Mouse (Mus musculus) hindbrain, embryonic 16.5 days (tissue): ENCODE results near the gene Gpr89. TPM values are rescaled to one million over a fixed set of nuclear protein-coding genes. Genes with fewer than 3 reads are reported as not detected.

ENCODE experiments used
- ATAC-seq: fragments of 200-750 bp; cut with Nextera tagmentation; 2 replicates; pipeline ENCODE4 v1.8.0; 2017; ENCODE audit warnings: moderate TSS enrichment, moderate library complexity
- H3K27ac ChIP-seq: fragments of 300-500 bp; sonication (generic); 2 replicates; pipeline ENCODE4 v1.5.1; 2014; ENCODE audit warnings: low read depth, mild to moderate bottlenecking, control low read depth, low read length, moderate library complexity
- H3K27me3 ChIP-seq: fragments of 300-500 bp; sonication (generic); replicated peaks from 2 replicates; pipeline ENCODE4 v1.6.1; 2014; ENCODE audit warnings: low read length; ENCODE audit not compliant: control insufficient read depth, insufficient read depth
- H3K36me3 ChIP-seq: fragments of 300-500 bp; sonication (generic); 2 replicates; pipeline ENCODE4 v1.6.1; 2014; ENCODE audit warnings: mild to moderate bottlenecking, low read length, moderate library complexity, mixed read lengths; ENCODE audit not compliant: control insufficient read depth, insufficient read depth
- H3K4me1 ChIP-seq: fragments of 300-500 bp; sonication (generic); 2 replicates; pipeline ENCODE4 v1.6.1; 2014; ENCODE audit warnings: low read depth, low read length; ENCODE audit not compliant: control insufficient read depth, insufficient read depth
- H3K4me2 ChIP-seq: fragments of 300-500 bp; sonication (generic); 2 replicates; pipeline ENCODE4 v1.6.1; 2014; ENCODE audit warnings: mild to moderate bottlenecking, low read length, control low read depth, moderate library complexity
- H3K4me3 ChIP-seq: fragments of 300-500 bp; sonication (generic); 2 replicates; pipeline ENCODE4 v1.5.1; 2014; ENCODE audit warnings: mild to moderate bottlenecking, low read length, control low read depth, moderate library complexity
- H3K9ac ChIP-seq: fragments of 300-500 bp; sonication (generic); 2 replicates; pipeline ENCODE4 v1.6.1; 2014; ENCODE audit warnings: low read depth, mild to moderate bottlenecking, control low read depth, low read length, moderate library complexity
- H3K9me3 ChIP-seq: fragments of 300-500 bp; sonication (generic); 2 replicates; pipeline ENCODE4 v1.6.1; 2014; ENCODE audit warnings: mild to moderate bottlenecking, low read length, moderate library complexity; ENCODE audit not compliant: control insufficient read depth
- WGBS: fragments of 180-500 bp; shearing (Covaris S2); extraction: QIAGEN DNeasy Blood & Tissue Kit; methylation state at CpG from one replicate; pipeline ENCODE4 v1.1.7; 2014; 5-methylcytosine and 5-hydroxymethylcytosine counted together
- polyA plus RNA-seq: library from polyadenylated mRNA; unstranded; fragments of >200 nt; fragmentation: Nextera tagmentation; extraction: Ambion mirVana; gene quantifications from 2 replicates; pipeline ENCODE4 v1.2.1, GENCODE M21; 2015

Gene Gpr89
- polyA plus RNA-seq, 1 experiment from 2014 or later: 41.1 TPM

DNA sequence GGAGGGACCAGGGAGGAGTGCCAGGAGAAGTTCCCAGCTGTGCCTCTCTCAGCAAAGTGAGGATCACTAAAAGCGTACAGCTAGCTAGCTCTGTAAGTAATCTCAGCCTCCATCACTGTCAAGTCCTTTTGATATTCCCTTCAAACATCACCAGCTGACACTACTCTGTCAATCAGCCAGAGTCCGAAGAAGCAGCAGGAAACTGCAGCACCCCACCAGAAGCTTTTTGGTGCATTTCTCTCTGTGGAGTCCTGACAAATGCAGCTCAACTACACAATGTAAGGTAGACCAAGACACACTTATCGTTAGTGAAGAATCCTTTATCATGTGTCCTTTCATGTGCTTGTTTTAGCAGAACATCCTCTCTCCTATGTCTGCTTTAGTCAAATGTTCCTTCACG is 83.6 kb downstream of the Gpr89 start:
- Histone ChIP-seq H3K4me2 (no peak overlapping the region), H3K4me1 (no peaks in the 10 kb centered on the region), H3K9me3 (no peaks in the 10 kb centered on the region), H3K4me3 (no peak overlapping the region), H3K9ac (no peak overlapping the region), H3K27ac (no peak overlapping the region), H3K27me3 (no peaks in the 10 kb centered on the region), H3K36me3 (no peaks in the 10 kb centered on the region)
- 87% methylated on average over 4 of the region's 4 CpGs for WGBS
- no peak for ATAC-seq

DNA sequence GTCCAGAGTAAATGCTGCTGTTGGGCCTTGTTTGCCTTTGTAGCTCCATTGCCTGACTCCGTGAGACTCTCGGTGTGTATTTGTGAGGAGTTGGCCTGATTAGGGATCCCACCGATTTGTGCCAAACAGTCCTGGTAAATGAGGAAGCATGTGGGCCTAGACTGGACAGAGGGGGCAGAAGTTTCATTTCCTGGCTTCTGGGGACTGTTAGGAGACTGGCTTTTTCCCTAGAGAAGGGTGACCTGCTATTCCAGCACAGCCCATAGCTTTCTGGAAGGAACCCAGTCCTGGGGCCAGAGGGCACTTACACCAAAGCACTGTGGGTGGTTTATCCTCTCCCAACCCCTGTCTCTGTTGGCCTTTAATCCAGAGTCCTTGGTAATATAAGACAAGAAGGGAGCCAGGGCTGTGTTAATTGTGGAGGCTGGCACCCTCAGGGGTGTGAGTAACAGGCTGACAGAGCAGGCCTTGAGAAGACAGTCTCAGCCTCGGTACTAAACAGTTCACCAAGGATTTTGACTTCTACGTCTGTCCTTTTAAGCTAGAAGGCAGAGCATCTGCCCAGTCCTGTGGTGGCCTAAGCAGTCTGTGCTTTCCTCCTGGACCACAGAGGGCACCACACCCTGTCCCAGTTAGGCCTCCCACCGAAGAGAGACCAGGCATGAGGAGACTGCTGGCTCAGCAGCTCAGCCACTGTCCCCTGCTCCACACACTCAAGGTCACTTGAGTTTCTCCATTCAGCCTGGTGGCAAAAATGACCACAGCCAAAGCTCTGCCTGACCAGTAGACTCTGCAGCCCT is 84.8 kb downstream of the Gpr89 start:
- no peak overlapping the region for H3K4me3 ChIP-seq
- no peaks in the 10 kb centered on the region for H3K36me3 ChIP-seq
- H3K9me3 ChIP-seq: no peaks in the 10 kb centered on the region
- no peak overlapping the region for H3K9ac ChIP-seq
- ATAC-seq: no peak
- 85% methylated on average over 6 of the region's 6 CpGs for WGBS
- no peaks in the 10 kb centered on the region for H3K27me3 ChIP-seq
- H3K27ac ChIP-seq: no peak overlapping the region
- no peak overlapping the region for H3K4me2 ChIP-seq
- no peaks in the 10 kb centered on the region for H3K4me1 ChIP-seq

Other genes with a start within 250 kb of the Gpr89 start
- 2.5 and 2.8 TPM in 2 replicates for gene Ankrd35, start 235.2 kb downstream of the Gpr89 start, polyA plus RNA-seq
- gene Pias3, start 209.0 kb downstream of the Gpr89 start, polyA plus RNA-seq: 43.4 and 44.3 TPM in 2 replicates
- gene Nudt17, start 196.8 kb downstream of the Gpr89 start, polyA plus RNA-seq: 20.4 and 22.4 TPM in 2 replicates
- gene Polr3c, start 177.7 kb downstream of the Gpr89 start, polyA plus RNA-seq: 31.4 and 33.7 TPM in 2 replicates
- 72.2 and 82.0 TPM in 2 replicates for gene Rnf115, start 177.7 kb downstream of the Gpr89 start, polyA plus RNA-seq
- gene Pdzk1, start 76.1 kb downstream of the Gpr89 start, polyA plus RNA-seq: 0.15 and 0.32 TPM in 2 replicates
- gene Cd160, start 76.0 kb downstream of the Gpr89 start, polyA plus RNA-seq: 0.16 and 0.21 TPM in 2 replicates
- gene Gja5, start 653 bp downstream of the Gpr89 start, polyA plus RNA-seq: 2.1 and 3.3 TPM in 2 replicates
- 0.03 and 0.04 TPM in 2 replicates for gene Gja8, start 20.7 kb upstream of the Gpr89 start, polyA plus RNA-seq